Mouse (Mus musculus): ENCODE data around the gene Slitrk5.

GRCm38 (mm10) chr14:111677361-111678070 is 2.6 kb downstream of the Slitrk5 start:
- TF ChIP-seq CTCF (IDR thresholded peaks at IDR 0.05; ENCODE audit: control insufficient read depth, insufficient read depth, insufficient replicate concordance, low read depth, low read length) (no peak), POLR2A (IDR thresholded peaks at IDR 0.05; ENCODE audit: control insufficient read depth, low read depth, low read length) (no peak)
